Mouse (Mus musculus) 416B (cell line): ENCODE measurements around the gene Ankrd36.

Experiments used
- DNase-seq: peaks from one replicate; pipeline ENCODE4 v3.0.0; 2011; ENCODE audit warnings: low read depth

Ankrd36 gene

DNA sequence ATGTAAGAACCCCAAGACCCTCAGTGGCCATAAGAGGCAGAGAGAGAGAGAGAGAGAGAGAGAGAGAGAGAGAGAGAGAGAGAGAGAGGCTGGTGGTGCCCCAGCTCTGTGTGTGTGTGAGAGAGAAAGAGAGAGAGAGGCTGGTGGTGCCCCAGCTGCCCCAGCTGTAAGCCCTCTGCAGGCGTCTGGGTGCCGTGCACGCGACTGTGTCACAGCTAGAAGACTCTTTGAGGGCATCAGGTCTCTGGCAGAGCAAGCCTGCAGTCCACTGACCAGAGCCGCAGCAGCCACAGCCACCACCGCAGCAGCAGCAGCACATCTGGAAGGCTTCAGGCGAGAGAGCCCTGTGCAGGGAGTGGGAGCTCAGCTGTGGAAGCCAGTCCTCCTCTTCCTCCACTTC lies 114.8 kb downstream of the Ankrd36 start:
- DNase-seq: peak; percentile 22

DNA sequence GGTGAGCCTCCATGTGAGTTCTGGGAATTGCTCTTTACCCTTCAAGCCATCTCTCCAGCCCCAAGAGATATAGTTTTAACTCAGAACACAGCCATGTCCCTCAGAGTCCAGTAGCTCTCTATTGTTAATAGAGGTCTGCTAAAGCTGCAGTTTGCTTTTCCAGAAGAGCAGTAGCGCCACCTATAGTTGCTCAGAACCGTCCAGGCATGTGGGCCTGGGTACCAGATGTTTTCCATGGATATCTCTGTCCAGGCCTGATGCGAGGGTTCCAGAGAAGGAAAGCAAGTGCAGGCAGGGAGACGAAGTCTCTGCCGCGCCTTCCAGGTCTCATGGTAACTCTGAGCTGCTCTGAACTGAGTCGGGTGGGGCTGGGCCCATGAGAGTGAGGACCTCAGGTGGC lies 122.3 kb downstream of the Ankrd36 start:
- peak; percentile 46 for DNase-seq

GRCm38 (mm10) chr11:5700808-5701207 lies 131.3 kb downstream of the Ankrd36 start:
- no peak for DNase-seq

- DNase-seq: no peak
Measured at GRCm38 (mm10) chr11:5701300-5701699, 131.8 kb downstream of the Ankrd36 start.

DNA sequence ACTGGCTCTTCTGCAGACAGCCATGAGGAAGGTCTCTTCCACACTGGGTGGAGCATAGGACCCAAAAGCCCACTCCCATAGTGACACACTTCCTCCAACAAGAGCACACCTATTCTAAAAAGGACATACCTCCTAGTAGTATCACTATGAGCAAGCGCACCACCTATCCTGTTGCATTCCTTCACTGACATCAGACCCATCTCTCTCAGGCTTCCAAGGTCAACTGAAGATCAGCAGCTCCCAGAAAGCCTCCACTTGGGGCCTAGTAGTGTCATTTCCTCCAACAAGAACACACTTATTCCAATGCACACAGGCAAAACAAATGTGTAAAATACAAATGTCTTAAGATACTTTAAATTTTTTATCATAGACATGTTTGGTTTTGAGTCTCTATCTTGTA lies 132.3 kb downstream of the Ankrd36 start:
- no peak for DNase-seq

DNA sequence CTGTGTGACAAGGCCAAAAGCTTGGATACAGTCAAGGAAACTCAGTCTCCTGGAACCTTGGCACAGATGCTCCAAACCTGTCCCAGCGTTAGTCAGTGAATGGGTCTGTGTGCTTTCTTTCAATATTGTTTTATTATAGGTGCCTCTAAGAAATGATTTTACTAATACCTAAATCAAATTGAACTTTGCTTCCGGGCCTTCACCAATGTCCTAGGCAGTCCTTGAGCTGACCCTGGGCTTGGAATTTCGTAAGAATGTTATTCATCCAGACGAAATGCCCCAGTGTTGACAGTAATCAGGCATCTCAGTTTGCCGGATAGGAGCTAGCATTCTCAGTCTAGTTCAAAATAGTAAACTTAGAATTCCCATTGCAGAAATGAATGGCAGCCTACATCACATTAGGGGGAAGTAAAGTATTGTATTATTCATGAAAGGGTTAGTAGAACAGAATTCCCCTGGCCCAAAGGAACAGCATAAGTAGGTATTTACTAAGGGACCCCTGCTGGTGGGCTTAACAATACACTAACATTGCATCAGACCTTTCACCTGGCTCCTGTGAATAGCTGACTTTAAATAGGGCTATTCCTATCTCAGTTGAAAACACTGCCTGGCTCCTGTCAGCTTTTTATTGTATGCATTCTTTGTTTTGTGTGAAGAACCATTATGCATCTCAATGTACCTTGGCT lies 132.9 kb downstream of the Ankrd36 start:
- DNase-seq: no peak

GRCm38 (mm10) chr11:5702957-5703332 lies 133.5 kb downstream of the Ankrd36 start:
- DNase-seq: no peak

DNA sequence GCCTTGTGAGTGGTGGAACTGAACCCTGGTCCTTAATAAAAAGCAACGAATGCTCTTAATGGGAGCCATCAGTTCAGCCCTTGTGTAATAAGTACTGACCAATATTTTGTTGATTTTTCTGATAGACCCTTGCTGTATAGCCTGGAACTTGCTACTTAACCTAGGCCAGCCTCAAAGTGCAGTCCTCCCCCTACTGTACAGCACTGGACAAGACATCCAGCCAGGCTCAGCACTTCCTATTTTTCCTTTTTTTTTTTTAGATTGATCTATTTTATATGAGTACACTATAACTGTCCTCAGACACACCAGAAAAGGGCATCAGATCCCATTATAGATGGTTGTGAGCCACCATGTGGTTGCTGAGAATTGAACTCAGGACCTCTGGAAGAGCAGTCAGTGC lies 133.9 kb downstream of the Ankrd36 start:
- DNase-seq: peak; percentile 25

GRCm38 (mm10) chr11:5705972-5706371 lies 136.5 kb downstream of the Ankrd36 start:
- DNase-seq: no peak

GRCm38 (mm10) chr11:5706874-5707529 lies 137.5 kb downstream of the Ankrd36 start:
- DNase-seq: peak; percentile 37

GRCm38 (mm10) chr11:5707530-5708353 lies 138.3 kb downstream of the Ankrd36 start:
- DNase-seq: peak; percentile 91

GRCm38 (mm10) chr11:5715179-5715578 lies 145.7 kb downstream of the Ankrd36 start:
- no peak for DNase-seq

DNA sequence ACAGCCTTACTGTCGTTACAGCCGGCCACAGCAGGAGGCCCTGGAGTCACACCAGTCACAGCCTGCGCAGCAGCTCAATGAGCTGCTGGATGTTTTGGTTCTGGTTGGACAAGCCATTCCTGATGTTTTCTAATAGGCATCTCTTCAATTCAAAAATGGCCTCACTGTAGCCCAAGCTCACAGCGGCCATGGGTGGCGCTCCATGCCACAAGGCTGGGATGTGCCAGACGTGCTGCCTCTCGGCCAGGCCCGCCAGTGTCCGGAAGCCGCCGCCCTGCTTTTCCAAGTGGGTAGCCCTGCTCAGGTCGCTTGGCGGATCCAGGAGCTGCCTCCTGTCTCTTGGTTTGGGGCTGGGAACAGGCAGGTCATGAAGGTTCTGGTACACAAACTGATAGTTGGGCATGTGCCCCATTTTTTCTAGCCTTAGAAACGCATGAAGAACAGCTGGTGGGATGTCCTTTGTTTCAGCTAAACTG lies 146.2 kb downstream of the Ankrd36 start, which contains the start of gene Mrps24:
Gene Mrps24, minus strand, starts transcription at position 51 of the 476 bp plus-strand sequence.
- DNase-seq: no peak

GRCm38 (mm10) chr11:5716246-5716645 lies 146.8 kb downstream of the Ankrd36 start:
- DNase-seq: no peak

GRCm38 (mm10) chr11:5716938-5717705 lies 147.6 kb downstream of the Ankrd36 start:
- DNase-seq: no peak

- DNase-seq: no peak
Measured at GRCm38 (mm10) chr11:5718611-5719354, 149.3 kb downstream of the Ankrd36 start.

- no peak for DNase-seq
Measured at GRCm38 (mm10) chr11:5729582-5729981, 160.1 kb downstream of the Ankrd36 start.

DNA sequence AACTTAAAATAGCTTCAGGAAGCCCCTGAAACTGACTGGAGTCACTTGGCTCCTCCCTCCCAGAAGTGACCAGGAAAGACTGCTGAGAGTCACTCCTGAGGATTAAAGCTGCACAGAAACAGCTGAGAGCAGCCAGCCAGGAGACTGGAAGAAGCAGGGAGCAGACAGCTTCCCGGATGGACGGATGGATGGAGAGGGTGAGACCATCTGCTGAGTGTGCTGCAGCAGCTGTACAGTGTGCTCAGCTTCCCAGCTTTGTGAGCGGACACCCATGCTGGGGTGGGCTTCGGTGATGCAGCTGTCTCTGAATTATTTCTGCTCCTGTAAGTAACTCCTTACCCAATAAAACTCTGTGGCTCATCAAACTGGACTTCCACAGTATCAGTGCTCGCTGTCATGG lies 162.9 kb downstream of the Ankrd36 start:
- no peak for DNase-seq

DNA sequence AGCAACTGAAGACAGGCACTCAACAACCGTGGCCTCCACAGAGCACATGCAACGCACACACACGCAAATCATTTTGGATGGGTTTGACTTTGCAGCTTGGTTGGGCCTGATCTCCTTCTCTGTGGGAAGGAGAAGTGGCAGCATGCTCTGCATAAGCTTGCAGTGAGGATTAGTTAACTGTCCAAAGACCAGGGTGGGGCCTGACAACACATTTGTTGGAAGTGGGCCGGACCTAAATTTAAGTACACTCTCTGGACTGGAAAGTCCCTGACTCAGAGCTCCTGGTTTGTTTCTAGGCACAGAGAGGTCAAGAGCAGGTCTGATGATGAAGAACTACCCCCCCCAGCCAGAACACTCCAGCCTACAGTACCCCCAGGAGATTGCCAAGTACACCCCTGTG lies 164.8 kb downstream of the Ankrd36 start:
- no peak for DNase-seq

DNA sequence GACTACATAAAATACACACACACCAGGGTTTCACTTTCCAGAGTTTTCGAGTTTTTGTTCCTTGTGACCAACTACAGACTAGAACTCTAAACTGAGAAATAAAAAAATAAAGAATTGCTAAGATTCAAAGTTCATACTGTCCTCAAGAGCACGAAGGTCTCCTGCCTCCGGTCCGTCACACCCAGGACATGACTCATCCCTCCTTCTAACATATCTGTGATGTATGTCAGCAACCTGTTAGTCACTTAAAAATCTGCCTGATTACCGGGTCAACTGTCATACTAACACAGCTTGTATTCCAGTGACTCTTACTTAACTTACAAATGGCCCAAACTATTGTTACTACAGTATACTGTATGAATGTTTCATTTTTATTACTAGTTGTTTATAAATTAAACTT lies 167.7 kb downstream of the Ankrd36 start:
- peak; percentile 82 for DNase-seq
